Comparison of ENCODE assay signal across 27 mouse cellular contexts in the genomic region with DNA sequence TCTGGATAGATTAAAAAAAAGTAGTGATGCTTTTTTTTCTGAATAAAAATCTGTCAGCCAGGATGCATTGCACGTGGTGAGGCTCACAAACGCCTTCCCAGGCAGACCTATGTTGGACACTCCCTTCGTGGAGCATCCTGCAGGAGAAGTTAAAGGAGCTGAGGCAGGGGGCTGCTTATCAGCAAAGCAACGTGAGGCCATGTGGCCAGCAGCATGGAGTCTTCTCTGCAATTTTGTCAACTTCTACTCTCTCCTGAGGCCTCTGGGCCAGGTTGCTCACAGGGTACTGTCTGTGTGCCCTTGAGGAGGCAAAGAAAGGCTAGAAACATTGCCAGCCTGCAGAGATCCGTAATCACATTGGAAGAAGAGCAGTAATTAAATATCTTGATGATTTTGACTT.
"Had no signal": no experiment of that assay in that cellular context is flagged by ENCODE, and none has a peak within 500 bp of the region (broad histone marks: within the 10 kb centered on the region; RNA-seq: fewer than 3 reads in every experiment).

No protein-coding gene starts in this region.

- H3K9ac ChIP-seq: embryonic facial prominence, embryonic 12.5 days; embryonic facial prominence, embryonic 13.5 days; embryonic facial prominence, embryonic 15.5 days; forebrain, embryonic 12.5 days; forebrain, embryonic 13.5 days; forebrain, embryonic 15.5 days; forebrain, postnatal 0 days had no signal

- H3K27ac ChIP-seq: embryonic facial prominence, embryonic 10.5 days; embryonic facial prominence, embryonic 12.5 days; embryonic facial prominence, embryonic 13.5 days; embryonic facial prominence, embryonic 15.5 days; forebrain, embryonic 10.5 days; forebrain, embryonic 12.5 days; forebrain, embryonic 13.5 days; forebrain, embryonic 15.5 days; gastrocnemius, adult 2 months had no signal

- H3K4me3 ChIP-seq: embryonic facial prominence, embryonic 10.5 days; embryonic facial prominence, embryonic 12.5 days; embryonic facial prominence, embryonic 13.5 days; embryonic facial prominence, embryonic 15.5 days; erythroblast, embryonic 14.5 days; forebrain, embryonic 10.5 days; forebrain, embryonic 12.5 days; forebrain, embryonic 13.5 days; forebrain, embryonic 15.5 days; gastrocnemius, adult 2 months had no signal

- H3K36me3 ChIP-seq: embryonic facial prominence, embryonic 10.5 days; embryonic facial prominence, embryonic 12.5 days; embryonic facial prominence, embryonic 13.5 days; embryonic facial prominence, embryonic 15.5 days; forebrain, embryonic 10.5 days; forebrain, embryonic 12.5 days; forebrain, embryonic 15.5 days had no signal

- H3K9me3 ChIP-seq: embryonic facial prominence, embryonic 10.5 days; embryonic facial prominence, embryonic 12.5 days; embryonic facial prominence, embryonic 13.5 days; embryonic facial prominence, embryonic 15.5 days; forebrain, embryonic 10.5 days; forebrain, embryonic 12.5 days; forebrain, embryonic 13.5 days; forebrain, embryonic 15.5 days had no signal

- H3K27me3 ChIP-seq: embryonic facial prominence, embryonic 12.5 days; embryonic facial prominence, embryonic 13.5 days; embryonic facial prominence, embryonic 15.5 days; forebrain, embryonic 12.5 days; forebrain, embryonic 13.5 days; forebrain, embryonic 15.5 days had no signal

- H3K4me2 ChIP-seq: embryonic facial prominence, embryonic 12.5 days; embryonic facial prominence, embryonic 13.5 days; embryonic facial prominence, embryonic 15.5 days; forebrain, embryonic 12.5 days; forebrain, embryonic 13.5 days; forebrain, embryonic 15.5 days had no signal

- DNase-seq: cerebellum, adult 2 months; cerebellum, adult 8-10 months; cerebellum, adult 9-10 months; cerebellum, adult 9-11 months; cerebellum, postnatal 10 days; cerebellum, postnatal 14 days; cerebellum, postnatal 25 days; cerebellum, postnatal 36 days; embryo, embryonic 11 days; forebrain, postnatal 0 days; gastrocnemius, adult 2 months; gastrocnemius, postnatal 10 days; gastrocnemius, postnatal 14 days; gastrocnemius, postnatal 25 days; gastrocnemius, postnatal 36 days; heart, adult 18-20 months had no signal

- ATAC-seq: forebrain, embryonic 13.5 days; forebrain, embryonic 14.5 days; forebrain, embryonic 15.5 days; forebrain, embryonic 16.5 days; forebrain, postnatal 0 days had no signal

- H3K4me1 ChIP-seq: embryonic facial prominence, embryonic 10.5 days; embryonic facial prominence, embryonic 12.5 days; embryonic facial prominence, embryonic 13.5 days; embryonic facial prominence, embryonic 15.5 days had no signal
